In genomic region chr10:38629907-38630505, GRCm38 (mm10) we compare ENCODE assay signal across 28 mouse cellular contexts.
A peak's percentile ranks its signal among the peaks of the same experiment; 100 is the strongest.
DNase-seq lines count a peak whose midpoint lies in the region; ATAC-seq and TF ChIP-seq lines count a peak whose summit lies in the region.
"Had no signal": no experiment of that assay in that cellular context is flagged by ENCODE, and none has a peak within 500 bp of the region (broad histone marks: within the 10 kb centered on the region; RNA-seq: fewer than 3 reads in every experiment).

No protein-coding gene starts in this region.

- no peak overlapping the region for H3K4me3 ChIP-seq in hindbrain, embryonic 15.5 days
- H3K4me3 ChIP-seq in hindbrain, embryonic 10.5 days: no peak overlapping the region
- H3K4me3 ChIP-seq in midbrain, embryonic 13.5 days (replicated peaks): no peak overlapping the region
- H3K4me3 ChIP-seq: forebrain, embryonic 12.5 days; heart, adult 2 months; heart, embryonic 13.5 days; intestine, embryonic 15.5 days; limb, embryonic 10.5 days; limb, embryonic 15.5 days; liver, embryonic 13.5 days; megakaryocyte, embryonic 14.5 days had no signal

- DNase-seq in hindbrain, embryonic 10.5 days (ENCODE audit: low spot score): no peak
- peak; percentile 39 for DNase-seq in brain, embryonic 14.5 days (ENCODE audit: low read depth)
- DNase-seq in gastrocnemius, postnatal 36 days: no peak
- DNase-seq: adrenal gland, postnatal 14 days; B cell, adult 2 months; cerebellum, adult 11-12 months; cerebellum, postnatal 14 days; gastrocnemius, postnatal 25 days; heart, adult 2 months; heart, postnatal 10 days; kidney, adult 2 months; kidney, postnatal 4 days; liver, embryonic 13.5 days; lung, adult 18-20 months; lung, postnatal 4 days; retina, postnatal 1 day; right cerebral cortex, postnatal 14 days; thymus, postnatal 4 days had no signal

- H3K27me3 ChIP-seq in hindbrain, embryonic 15.5 days: no peaks in the 10 kb centered on the region
- H3K27me3 ChIP-seq in hindbrain, embryonic 10.5 days (ENCODE audit: insufficient read depth, poor library complexity, severe bottlenecking): no peaks in the 10 kb centered on the region
- H3K27me3 ChIP-seq in midbrain, embryonic 13.5 days: no peaks in the 10 kb centered on the region
- H3K27me3 ChIP-seq: forebrain, embryonic 12.5 days; heart, embryonic 13.5 days; intestine, embryonic 15.5 days; limb, embryonic 15.5 days; liver, embryonic 13.5 days; megakaryocyte, embryonic 14.5 days had no signal

- H3K4me2 ChIP-seq in hindbrain, embryonic 15.5 days: no peak overlapping the region
- no peak overlapping the region for H3K4me2 ChIP-seq in midbrain, embryonic 13.5 days (replicated peaks)
- H3K4me2 ChIP-seq: forebrain, embryonic 12.5 days; heart, embryonic 13.5 days; intestine, embryonic 15.5 days; limb, embryonic 15.5 days; liver, embryonic 13.5 days had no signal

- H3K36me3 ChIP-seq in hindbrain, embryonic 15.5 days: no peaks in the 10 kb centered on the region
- no peaks in the 10 kb centered on the region for H3K36me3 ChIP-seq in hindbrain, embryonic 10.5 days
- H3K36me3 ChIP-seq in midbrain, embryonic 13.5 days: no peaks in the 10 kb centered on the region
- H3K36me3 ChIP-seq: forebrain, embryonic 12.5 days; heart, embryonic 13.5 days; intestine, embryonic 15.5 days; limb, embryonic 10.5 days; limb, embryonic 15.5 days; liver, embryonic 13.5 days had no signal

- peak; percentile 42; the same call in 1 of the 2 replicates for ATAC-seq in hindbrain, embryonic 15.5 days (ENCODE audit: low FRiP score, low read depth)
- peak; percentile 58; the same call in 1 of the 2 replicates for ATAC-seq in midbrain, embryonic 13.5 days
- ATAC-seq in erythroblast, adult 5-6 weeks (replicated peaks; ENCODE audit: low FRiP score, poor library complexity, severe bottlenecking): no peak
- ATAC-seq: intestine, embryonic 15.5 days; lung, postnatal 0 days had no signal

- no peak overlapping the region for H3K9ac ChIP-seq in hindbrain, embryonic 15.5 days
- no peak overlapping the region for H3K9ac ChIP-seq in midbrain, embryonic 13.5 days (replicated peaks)
- H3K9ac ChIP-seq: forebrain, embryonic 12.5 days; heart, embryonic 13.5 days; intestine, embryonic 15.5 days; limb, embryonic 15.5 days; liver, embryonic 13.5 days had no signal

- no peaks in the 10 kb centered on the region for H3K9me3 ChIP-seq in hindbrain, embryonic 15.5 days
- H3K9me3 ChIP-seq in hindbrain, embryonic 10.5 days: no peaks in the 10 kb centered on the region
- no peaks in the 10 kb centered on the region for H3K9me3 ChIP-seq in midbrain, embryonic 13.5 days
- H3K9me3 ChIP-seq: forebrain, embryonic 12.5 days; heart, embryonic 13.5 days; intestine, embryonic 15.5 days; limb, embryonic 10.5 days; limb, embryonic 15.5 days; liver, embryonic 13.5 days; megakaryocyte, embryonic 14.5 days had no signal

- no peak for TF ChIP-seq CTCF in brain, embryonic 14.5 days (IDR thresholded peaks at IDR 0.05; ENCODE audit: borderline replicate concordance, extremely low read depth, insufficient read depth, insufficient read length)

- H3K4me1 ChIP-seq in hindbrain, embryonic 15.5 days (replicated peaks): no peaks in the 10 kb centered on the region
- no peaks in the 10 kb centered on the region for H3K4me1 ChIP-seq in hindbrain, embryonic 10.5 days (replicated peaks)
- H3K4me1 ChIP-seq in midbrain, embryonic 13.5 days (replicated peaks): no peaks in the 10 kb centered on the region
- H3K4me1 ChIP-seq: forebrain, embryonic 12.5 days; heart, embryonic 13.5 days; intestine, embryonic 15.5 days; limb, embryonic 10.5 days; limb, embryonic 15.5 days; liver, embryonic 13.5 days; megakaryocyte, embryonic 14.5 days had no signal

- intact Hi-C loops in gastrocnemius, postnatal 36 days (cut with DNase I): no loop called here

- 56% methylated on average over 4 of the region's 4 CpGs for WGBS in hindbrain, embryonic 15.5 days
- 79% methylated on average over 4 of the region's 4 CpGs for WGBS in hindbrain, embryonic 10.5 days
- WGBS in midbrain, embryonic 13.5 days: 71% methylated on average over 4 of the region's 4 CpGs

- no peak for TF ChIP-seq POLR2A in brain, embryonic 14.5 days (IDR thresholded peaks at IDR 0.05; ENCODE audit: borderline replicate concordance, extremely low read depth, insufficient read depth, insufficient read length, poor library complexity, severe bottlenecking)

- H3K27ac ChIP-seq in hindbrain, embryonic 15.5 days (replicated peaks): no peak overlapping the region
- H3K27ac ChIP-seq in hindbrain, embryonic 10.5 days: no peak overlapping the region
- no peak overlapping the region for H3K27ac ChIP-seq in midbrain, embryonic 13.5 days
- H3K27ac ChIP-seq: forebrain, embryonic 12.5 days; heart, adult 2 months; heart, embryonic 13.5 days; intestine, embryonic 15.5 days; limb, embryonic 10.5 days; limb, embryonic 15.5 days; liver, embryonic 13.5 days had no signal
